Mouse (Mus musculus) kidney, adult 2 months (tissue): ENCODE data around the gene Dscam. TPM values are rescaled to one million over a fixed set of nuclear protein-coding genes. Genes with fewer than 3 reads are reported as not detected.

ENCODE experiments used
- DNase-seq: peaks from one replicate; pipeline ENCODE4 v3.0.0; 2021
- H3K27ac ChIP-seq: fragments of 200-500 bp; 2 replicates; pipeline ENCODE4 v1.5.1; 2012; ENCODE audit warnings: low read depth, low read length, control low read depth, inconsistent platforms; ENCODE audit not compliant: insufficient read depth
- H3K27me3 ChIP-seq: fragments of 200-500 bp; replicated peaks from 2 replicates; pipeline ENCODE4 v1.6.1; 2012; ENCODE audit warnings: mild to moderate bottlenecking, moderate library complexity, low read length, inconsistent platforms; ENCODE audit not compliant: control insufficient read depth, insufficient read depth
- H3K36me3 ChIP-seq: fragments of 200-500 bp; 2 replicates; pipeline ENCODE4 v1.6.1; 2012; ENCODE audit warnings: mild to moderate bottlenecking, moderate library complexity, low read length, inconsistent platforms; ENCODE audit not compliant: control insufficient read depth, insufficient read depth
- H3K4me1 ChIP-seq: fragments of 200-500 bp; 2 replicates; pipeline ENCODE4 v1.6.1; 2011; ENCODE audit warnings: low read length; ENCODE audit not compliant: control insufficient read depth, insufficient read depth
- H3K4me3 ChIP-seq: fragments of 200-500 bp; 2 replicates; pipeline ENCODE4 v1.5.1; 2011; ENCODE audit warnings: mild to moderate bottlenecking, low read depth, low read length, control low read depth; ENCODE audit not compliant: insufficient read depth
- CTCF ChIP-seq: fragments of 200-500 bp; conservative IDR thresholded peaks from 2 replicates; pipeline ENCODE4 v1.5.1; 2011; ENCODE audit warnings: low read depth, mild to moderate bottlenecking, control low read depth, low read length, moderate library complexity, mixed read lengths; ENCODE audit not compliant: insufficient read depth, insufficient read length
- POLR2A ChIP-seq: fragments of 200-500 bp; IDR thresholded peaks from one replicate; pipeline ENCODE4 v1.6.1; 2011; ENCODE audit warnings: low read depth, low read length, control low read depth
- WGBS: fragments of 180-500 bp; shearing (Covaris S2); methylation state at CpG from one replicate; pipeline ENCODE4 v1.1.7; 2018; 5-methylcytosine and 5-hydroxymethylcytosine counted together
- polyA plus RNA-seq: library from polyadenylated mRNA; depleted of rRNA; stranded (reverse); fragments of >200 nt; gene quantifications from 2 replicates; pipeline ENCODE4 v1.2.3, GENCODE M21; 2012

Gene Dscam
- polyA plus RNA-seq, 1 experiment, result 0.06 TPM

- no peaks in the 10 kb centered on the region for H3K36me3 ChIP-seq
- no peak for TF ChIP-seq POLR2A
- no peak for TF ChIP-seq CTCF
- no peak for DNase-seq
- WGBS, result 80% methylated on average over 7 of the region's 7 CpGs
- H3K4me1 ChIP-seq, result no peaks in the 10 kb centered on the region
- no peak overlapping the region for H3K27ac ChIP-seq
- no peaks in the 10 kb centered on the region for H3K27me3 ChIP-seq
- no peak overlapping the region for H3K4me3 ChIP-seq
Measured at GRCm38 (mm10) chr16:96740073-96741055, 430.2 kb downstream of the Dscam start.

- WGBS, result 76% methylated on average over 1 of the region's 1 CpGs
- no peak overlapping the region for H3K4me3 ChIP-seq
- no peak for DNase-seq
- no peaks in the 10 kb centered on the region for H3K36me3 ChIP-seq
- H3K27me3 ChIP-seq, result no peaks in the 10 kb centered on the region
- TF ChIP-seq POLR2A, result no peak
- TF ChIP-seq CTCF, result no peak
- no peak overlapping the region for H3K27ac ChIP-seq
- no peaks in the 10 kb centered on the region for H3K4me1 ChIP-seq
Measured at GRCm38 (mm10) chr16:96736501-96736900, 434.1 kb downstream of the Dscam start.

GRCm38 (mm10) chr16:96730881-96731280 is 439.7 kb downstream of the Dscam start:
- no peak overlapping the region for H3K4me3 ChIP-seq
- WGBS, result 83% methylated on average over 3 of the region's 3 CpGs
- no peaks in the 10 kb centered on the region for H3K36me3 ChIP-seq
- DNase-seq, result no peak
- no peak overlapping the region for H3K27ac ChIP-seq
- no peak for TF ChIP-seq POLR2A
- TF ChIP-seq CTCF, result no peak
- H3K4me1 ChIP-seq, result no peaks in the 10 kb centered on the region
- H3K27me3 ChIP-seq, result no peaks in the 10 kb centered on the region

- no peaks in the 10 kb centered on the region for H3K4me1 ChIP-seq
- 26% methylated on average over 13 of the region's 13 CpGs for WGBS
- H3K4me3 ChIP-seq, result no peak overlapping the region
- DNase-seq, result no peak
- H3K27ac ChIP-seq, result no peak overlapping the region
- no peaks in the 10 kb centered on the region for H3K27me3 ChIP-seq
- H3K36me3 ChIP-seq, result no peaks in the 10 kb centered on the region
- TF ChIP-seq POLR2A, result no peak
- no peak for TF ChIP-seq CTCF
Measured at GRCm38 (mm10) chr16:96727836-96728774, 442.4 kb downstream of the Dscam start.

GRCm38 (mm10) chr16:96725071-96725724 is 445.4 kb downstream of the Dscam start:
- TF ChIP-seq POLR2A, result no peak
- no peak for TF ChIP-seq CTCF
- WGBS, result 89% methylated on average over 8 of the region's 8 CpGs
- Histone ChIP-seq H3K36me3 (no peaks in the 10 kb centered on the region), H3K27ac (no peak overlapping the region), H3K4me3 (no peak overlapping the region), H3K4me1 (no peaks in the 10 kb centered on the region), H3K27me3 (no peaks in the 10 kb centered on the region)
- DNase-seq, result no peak

- no peaks in the 10 kb centered on the region for H3K36me3 ChIP-seq
- DNase-seq, result no peak
- no peak overlapping the region for H3K27ac ChIP-seq
- H3K4me1 ChIP-seq, result no peaks in the 10 kb centered on the region
- no peaks in the 10 kb centered on the region for H3K27me3 ChIP-seq
- WGBS, result 61% methylated on average over 5 of the region's 5 CpGs
- H3K4me3 ChIP-seq, result no peak overlapping the region
- TF ChIP-seq CTCF (no peak), POLR2A (no peak)
Measured at GRCm38 (mm10) chr16:96724591-96724990, 446.0 kb downstream of the Dscam start.
